Mouse (Mus musculus): ENCODE measurements around the gene Ivd.
A peak's percentile ranks its signal among the peaks of the same experiment; 100 is the strongest.

Ivd gene

DNA sequence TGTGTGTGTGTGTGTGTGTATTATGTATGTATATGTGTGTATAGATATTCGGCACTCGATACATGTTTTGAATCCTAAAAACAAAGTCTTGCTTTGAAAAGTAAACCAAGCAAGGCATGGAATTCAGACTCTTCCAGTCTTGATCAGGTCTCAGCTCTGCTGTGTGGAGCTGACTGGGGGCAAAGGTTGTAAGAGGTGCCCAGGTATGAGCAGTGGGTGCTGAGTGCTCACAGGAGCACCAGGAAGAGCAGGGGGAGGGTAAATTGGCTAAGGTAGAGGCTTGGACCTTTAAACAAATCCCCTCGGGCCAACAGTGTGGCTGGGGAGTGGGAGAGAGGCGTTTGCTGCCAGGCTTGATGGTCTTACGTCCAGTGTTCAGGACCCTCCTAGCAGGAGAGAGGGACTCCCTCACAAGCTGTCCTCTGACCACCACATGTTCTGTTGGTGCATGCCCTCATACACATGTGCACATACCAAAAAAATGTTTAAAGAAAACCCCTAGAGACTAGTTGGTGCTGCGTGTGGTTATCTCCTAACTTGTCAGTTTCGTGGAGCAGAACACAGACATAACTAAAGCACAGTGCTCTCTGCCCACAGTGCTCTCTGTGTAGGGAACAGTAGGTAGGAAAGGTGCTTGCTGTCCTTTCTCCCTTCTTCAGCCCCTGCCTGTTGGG is 49.0 kb downstream of the Ivd start:
- DNase-seq (ENCODE audit: extremely low spot score): no peak

DNA sequence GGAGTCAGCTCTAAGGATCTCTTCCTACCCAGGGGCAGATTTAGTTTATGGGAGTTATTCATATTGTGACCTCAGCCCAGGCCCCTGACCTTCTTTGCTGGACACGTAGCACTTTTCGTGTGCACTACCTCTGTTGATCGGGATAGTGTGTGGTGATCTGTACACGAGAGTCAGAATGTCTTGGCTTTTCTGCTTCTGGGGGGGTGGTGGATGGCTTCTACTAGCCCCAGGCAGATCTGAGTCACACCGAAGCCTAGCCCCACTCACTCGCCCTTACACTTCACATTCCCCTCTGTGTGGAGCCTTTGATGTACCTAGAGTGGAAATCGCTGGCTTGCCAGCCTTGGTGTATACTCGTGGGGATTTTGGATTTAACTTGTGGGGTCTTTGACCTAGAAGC is 51.0 kb downstream of the Ivd start:
- no peak for DNase-seq (ENCODE audit: extremely low spot score)

DNA sequence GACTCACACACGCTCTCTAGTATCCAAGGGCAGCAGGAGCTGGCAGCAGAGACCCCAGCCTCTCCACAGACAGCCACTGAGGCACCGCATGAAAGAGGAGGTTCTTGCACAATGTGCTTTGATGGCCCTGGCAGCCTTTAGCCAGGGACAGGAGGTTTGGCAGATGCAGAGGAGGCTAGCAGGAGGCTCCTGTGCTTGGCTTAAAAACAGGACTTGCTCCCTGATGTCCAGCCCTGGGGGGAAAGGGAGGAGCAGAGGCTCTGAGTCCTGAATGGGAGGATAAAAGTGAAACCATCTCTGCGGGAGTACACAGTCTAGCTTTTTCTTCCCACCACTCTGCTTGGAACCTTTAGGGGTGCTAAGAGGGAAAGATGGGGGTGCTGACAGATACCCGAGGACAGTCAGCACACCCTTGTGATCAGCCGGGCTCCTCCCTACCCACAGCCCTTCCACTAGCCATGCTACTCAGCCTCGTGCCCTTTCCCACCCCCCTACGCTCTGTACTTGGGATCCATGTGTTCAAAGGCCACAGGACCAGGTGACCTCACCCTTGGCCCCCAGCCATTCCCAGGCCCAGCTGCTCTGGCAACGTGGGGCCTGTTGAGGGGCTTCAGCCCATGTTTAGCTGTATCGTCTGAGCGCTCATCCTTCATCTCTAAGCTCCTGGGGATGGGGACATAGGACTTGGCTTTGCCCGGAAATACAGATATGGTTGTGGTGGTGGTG is 52.0 kb downstream of the Ivd start:
- no peak for DNase-seq (ENCODE audit: extremely low spot score)

DNA sequence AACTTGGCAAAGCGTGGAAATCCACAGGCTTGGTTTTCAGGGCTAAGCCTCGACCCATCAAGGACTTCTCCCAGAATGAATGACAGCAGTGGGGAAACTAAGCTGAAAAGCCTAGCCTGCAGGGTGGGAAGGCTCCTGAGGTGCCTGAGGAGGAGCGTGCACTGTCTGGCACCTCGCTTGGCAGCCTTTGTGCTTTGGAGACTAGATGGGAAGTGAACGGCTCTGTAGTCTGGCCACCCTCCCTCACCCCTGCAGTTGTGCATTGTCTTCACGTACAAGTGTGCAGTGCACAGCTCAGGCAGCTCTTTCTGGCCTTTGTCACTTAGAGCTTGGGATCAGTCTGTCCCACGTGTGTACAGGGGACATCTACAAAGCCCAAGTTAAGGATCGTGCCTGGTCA is 52.9 kb downstream of the Ivd start:
- no peak for DNase-seq (ENCODE audit: extremely low spot score)

DNA sequence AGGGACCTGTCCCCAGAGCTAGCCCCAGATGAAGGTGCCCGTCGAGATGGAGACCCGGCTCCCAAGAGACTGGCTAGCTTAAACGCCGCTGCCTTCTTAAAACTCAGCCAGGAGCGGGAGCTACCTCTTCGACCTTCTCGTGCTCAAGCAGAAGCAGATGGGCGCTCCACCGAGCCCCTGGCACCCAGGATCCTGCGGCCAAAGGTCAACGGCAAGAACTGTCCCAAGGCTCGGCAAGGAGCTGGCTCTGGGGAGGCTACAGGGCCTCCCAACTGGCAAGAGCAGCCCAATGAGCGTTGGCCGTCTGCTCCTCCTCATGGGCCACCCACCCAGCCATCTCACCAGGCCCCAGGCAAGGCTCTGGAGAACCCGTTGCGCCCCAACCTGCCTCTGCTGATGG is 54.7 kb downstream of the Ivd start:
- no peak for DNase-seq (ENCODE audit: extremely low spot score)

DNA sequence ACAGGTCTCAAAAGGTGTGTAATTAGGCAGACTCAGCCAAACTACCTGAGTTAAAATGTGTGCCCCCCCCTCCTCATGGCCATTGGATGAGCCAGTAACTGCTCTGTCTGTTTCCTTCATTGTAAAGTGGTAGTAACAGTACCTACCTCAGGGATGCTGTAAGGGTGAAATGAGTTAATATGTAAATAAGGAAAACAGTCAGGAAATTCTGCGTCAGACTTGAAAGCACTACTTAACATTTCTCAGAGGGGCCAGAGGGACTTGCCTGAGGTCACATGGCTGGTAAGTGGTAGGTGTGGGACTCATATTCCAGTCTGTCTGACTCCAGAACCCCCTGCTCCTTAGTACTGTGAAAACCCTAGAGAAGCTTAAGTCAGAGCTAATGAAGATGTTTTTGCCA is 56.8 kb downstream of the Ivd start:
- no peak for DNase-seq (ENCODE audit: extremely low spot score)

DNA sequence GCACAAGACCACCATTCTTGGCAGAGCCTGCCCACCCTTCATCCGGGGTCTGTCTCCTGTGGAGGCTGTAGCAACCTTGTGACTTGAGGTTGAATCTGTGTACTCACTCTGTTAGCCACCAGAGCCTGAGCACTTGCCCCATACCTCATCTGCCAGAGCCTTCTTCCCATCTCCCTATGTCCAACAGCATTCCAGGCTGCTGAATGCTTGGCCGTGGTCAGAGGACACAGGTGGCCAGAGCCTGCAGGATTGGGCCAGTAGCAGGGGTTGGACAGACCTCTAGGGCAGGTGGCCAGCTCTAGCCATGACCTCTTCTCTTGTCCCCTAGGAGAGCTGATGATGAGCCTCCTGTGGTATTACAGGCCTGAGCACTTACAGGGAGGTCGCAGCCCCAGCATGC is 58.7 kb downstream of the Ivd start:
- no peak for DNase-seq (ENCODE audit: extremely low spot score)

DNA sequence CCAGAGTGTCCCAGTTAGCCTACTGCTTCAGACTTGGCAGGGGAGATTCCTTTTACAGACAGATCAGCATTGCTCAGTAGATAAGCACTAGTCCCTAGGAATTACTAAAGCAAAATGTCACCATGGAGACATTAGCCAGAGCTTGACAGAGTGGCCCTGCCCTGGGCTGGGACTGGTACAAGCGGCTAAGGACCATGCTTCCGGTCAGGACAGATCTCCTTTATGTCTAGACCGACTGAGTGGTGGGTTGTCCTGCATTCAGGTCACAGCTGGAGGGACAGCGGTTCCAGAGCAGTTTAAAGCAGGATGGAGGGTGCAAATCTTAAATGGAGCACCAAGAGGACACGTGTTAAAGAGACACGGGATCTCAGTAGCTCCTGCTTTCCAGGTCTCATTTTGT is 64.2 kb downstream of the Ivd start:
- DNase-seq (ENCODE audit: extremely low spot score): no peak

DNA sequence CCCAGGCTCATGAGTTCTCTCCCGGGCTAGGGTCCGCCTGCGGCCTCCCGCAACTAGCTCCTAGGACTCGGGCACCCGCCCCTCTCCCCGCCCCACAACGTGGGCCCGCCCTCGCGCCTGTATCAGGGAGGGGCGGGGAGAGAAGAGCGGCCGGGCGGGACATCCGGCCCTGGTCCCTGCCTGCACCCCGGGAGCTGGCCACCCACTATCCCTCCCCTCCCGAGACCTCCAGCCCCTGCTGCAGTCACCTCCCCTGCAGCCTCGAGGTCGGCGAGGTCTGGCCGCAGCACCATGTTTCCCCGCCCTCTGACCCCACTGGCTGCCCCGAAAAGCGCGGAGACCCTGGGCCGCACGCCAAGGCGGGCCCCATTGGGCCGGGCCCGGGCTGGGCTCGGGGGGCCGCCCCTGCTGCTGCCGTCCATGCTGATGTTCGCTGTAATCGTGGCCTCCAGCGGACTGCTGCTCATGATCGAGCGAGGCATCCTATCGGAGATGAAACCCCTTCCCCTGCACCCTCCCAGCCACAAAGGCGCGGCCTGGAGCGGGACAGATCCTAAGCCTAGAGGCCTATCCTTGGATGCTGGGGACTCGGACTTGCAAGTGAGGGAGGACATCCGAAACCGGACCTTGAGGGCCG is 64.7 kb downstream of the Ivd start, which contains the start of gene Chst14:
TSS of gene Chst14 (plus strand) at position 136 of the 637 bp plus-strand sequence.
- peak; percentile 86 for DNase-seq (ENCODE audit: extremely low spot score)

DNA sequence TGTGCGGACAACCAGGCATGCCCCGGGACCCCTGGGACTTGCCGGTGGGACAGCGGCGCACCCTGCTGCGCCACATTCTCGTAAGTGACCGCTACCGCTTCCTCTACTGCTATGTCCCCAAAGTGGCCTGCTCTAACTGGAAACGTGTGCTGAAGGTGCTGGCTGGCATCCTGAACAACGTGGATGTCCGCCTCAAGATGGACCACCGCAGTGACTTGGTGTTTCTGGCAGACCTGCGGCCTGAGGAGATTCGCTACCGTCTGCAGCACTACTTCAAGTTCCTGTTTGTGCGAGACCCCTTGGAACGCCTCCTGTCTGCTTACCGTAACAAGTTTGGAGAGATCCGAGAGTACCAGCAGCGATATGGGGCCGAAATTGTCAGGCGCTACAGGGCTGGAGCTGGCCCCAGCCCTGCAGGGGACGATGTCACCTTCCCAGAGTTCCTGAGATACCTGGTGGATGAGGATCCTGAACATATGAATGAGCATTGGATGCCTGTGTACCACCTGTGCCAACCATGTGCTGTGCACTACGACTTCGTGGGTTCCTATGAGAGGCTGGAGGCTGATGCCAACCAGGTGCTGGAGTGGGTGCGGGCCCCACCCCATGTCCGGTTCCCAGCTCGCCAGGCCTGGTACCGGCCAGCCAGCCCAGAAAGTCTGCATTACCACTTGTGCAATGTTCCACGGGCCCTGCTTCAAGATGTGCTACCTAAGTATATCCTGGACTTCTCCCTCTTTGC is 65.4 kb downstream of the Ivd start:
- DNase-seq (ENCODE audit: extremely low spot score): no peak
